Mouse (Mus musculus) C2C12 (cell line): Measurements from ENCODE around the gene Erh. TPM values are rescaled to one million over a fixed set of nuclear protein-coding genes. Genes with fewer than 3 reads are reported as not detected.

Experiments
- H3K27me3 ChIP-seq: one replicate; pipeline ENCODE4 v1.6.1; 2011; ENCODE audit not compliant: control insufficient read depth, insufficient read depth, insufficient read length
- H3K36me3 ChIP-seq: one replicate; pipeline ENCODE4 v1.6.1; 2011; ENCODE audit not compliant: control insufficient read depth, insufficient read depth
- H3K4me3 ChIP-seq: one replicate; pipeline ENCODE4 v1.5.1; 2011; ENCODE audit warnings: mild to moderate bottlenecking, control low read depth; ENCODE audit not compliant: poor library complexity, insufficient read depth, severe bottlenecking
- H3K79me2 ChIP-seq: one replicate; pipeline ENCODE4 v1.6.1; 2011; ENCODE audit not compliant: control insufficient read depth, insufficient read depth
- H3K79me3 ChIP-seq: one replicate; pipeline ENCODE4 v1.6.1; 2011; ENCODE audit warnings: low read depth, control low read depth
- H3ac ChIP-seq: one replicate; pipeline ENCODE3; 2011; ENCODE audit warnings: low read depth; ENCODE audit not compliant: control insufficient read depth, insufficient read length
- CTCF ChIP-seq: IDR thresholded peaks from one replicate; pipeline ENCODE4 v1.5.1; 2011; ENCODE audit not compliant: control insufficient read depth, insufficient read depth, insufficient read length
- FOSL1 ChIP-seq: IDR thresholded peaks from one replicate; pipeline ENCODE4 v1.8.0; 2011; ENCODE audit warnings: mild to moderate bottlenecking, low read length; ENCODE audit not compliant: poor library complexity, insufficient read depth, severe bottlenecking
- MYOD1 ChIP-seq: IDR thresholded peaks from one replicate; pipeline ENCODE4 v1.6.1; 2011; ENCODE audit warnings: low read depth; ENCODE audit not compliant: control insufficient read depth, insufficient read length
- USF1 ChIP-seq: IDR thresholded peaks from one replicate; pipeline ENCODE4 v1.6.1; 2011; ENCODE audit warnings: low read depth, mild to moderate bottlenecking, control low read depth, moderate library complexity
- polyA plus RNA-seq: library from polyadenylated mRNA; unstranded; fragments of >200 nt; fragmentation: generic; extraction: Trizol; gene quantifications from one replicate; pipeline ENCODE4 v1.2.1, GENCODE M21; 2012; ENCODE audit warnings: missing spikeins

Erh gene
- polyA plus RNA-seq, 1 experiment: 328 TPM

GRCm38 (mm10) chr12:80584973-80585372, 59.2 kb downstream of the Erh start:
- Histone ChIP-seq H3K27me3 (peaks cover 29% of the 10 kb centered on the region), H3K4me3 (no peak overlapping the region), H3K36me3 (no peaks in the 10 kb centered on the region), H3K79me2 (no peaks in the 10 kb centered on the region), H3K79me3 (no peaks in the 10 kb centered on the region), H3ac (no peak overlapping the region)
- TF ChIP-seq FOSL1 (no peak), MYOD1 (no peak), CTCF (peak; percentile 45), USF1 (no peak)

Other genes starting within 250 kb of the Erh start
- 7.8 TPM for gene Dcaf5, start 207.7 kb downstream of the Erh start, polyA plus RNA-seq
- 5.2 TPM for gene Exd2, start 181.2 kb downstream of the Erh start, polyA plus RNA-seq
- not detected for gene Galnt16, start 126.1 kb downstream of the Erh start, polyA plus RNA-seq
- gene Slc39a9, start 458 bp downstream of the Erh start, polyA plus RNA-seq: 12.8 TPM
- gene Plekhd1, start 48.2 kb upstream of the Erh start, polyA plus RNA-seq: 0.01 TPM
- gene Ccdc177, start 116.3 kb upstream of the Erh start, polyA plus RNA-seq: not detected
- 20.9 TPM for gene Susd6, start 146.2 kb upstream of the Erh start, polyA plus RNA-seq